Mouse (Mus musculus) frontal cortex, postnatal 10 days (tissue): ENCODE results near the gene Zswim2.
"Not testable (repeated sequence)": the region's sequence is repeated elsewhere in the genome, so short reads cannot be mapped to it uniquely, and the experiment has no call there.

Experiments
- DNase-seq, 2 experiments: peaks; one replicate each; pipeline ENCODE4 v3.0.0; 2022; ENCODE audit warnings: low spot score in 2 of 2, mixed read lengths in 1 of 2

Zswim2 gene

DNA sequence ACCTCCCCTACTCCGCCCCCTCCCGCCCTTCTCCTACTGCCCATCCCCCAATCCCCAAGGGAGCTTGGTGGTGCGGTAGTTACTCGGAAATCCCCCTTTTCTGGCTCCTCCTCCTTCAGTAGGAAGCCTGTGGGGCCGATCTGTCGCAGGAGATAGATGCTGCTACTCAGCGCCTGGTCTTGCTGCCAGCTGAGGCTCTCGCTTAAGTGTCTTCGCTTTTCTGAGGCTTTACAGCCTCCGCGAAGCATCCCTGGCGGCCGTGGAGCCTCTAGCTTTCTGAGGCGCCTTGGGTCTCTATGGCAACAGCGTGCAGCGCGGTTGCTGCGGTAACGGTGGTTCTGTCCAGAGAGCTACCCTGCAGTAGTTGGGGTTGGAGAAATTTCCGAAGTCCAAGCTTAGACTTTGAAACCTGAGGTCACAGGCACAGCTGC is at the start of gene Zswim2:
Zswim2 (minus strand) TSS at position 298 of the 431 bp plus-strand sequence.
- peak; percentile 78 to 83 for DNase-seq

DNA sequence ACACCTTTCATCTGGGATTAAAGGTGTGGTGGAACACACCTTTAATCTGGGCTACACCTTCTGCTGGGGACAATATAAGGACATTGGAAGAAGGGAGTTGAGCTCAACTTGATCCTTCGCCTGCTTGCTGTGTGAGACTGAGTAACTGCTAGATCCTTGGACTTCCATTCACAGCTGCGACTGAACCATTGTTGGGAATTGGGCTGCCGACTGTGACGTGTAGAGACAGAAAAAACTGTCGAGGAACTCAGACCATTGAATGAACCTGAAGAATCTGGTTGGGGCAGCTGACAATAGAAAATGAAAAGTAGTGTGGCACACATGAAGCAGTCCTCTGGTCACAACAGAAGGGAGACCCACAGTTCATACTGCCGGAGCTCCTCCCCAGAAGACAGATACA is 49.2 kb upstream of the Zswim2 start, which contains the start of gene Gm13691:
Gm13691 (plus strand) TSS at position 301 of the 400 bp plus-strand sequence.
- DNase-seq, result not testable (repeated sequence)

DNA sequence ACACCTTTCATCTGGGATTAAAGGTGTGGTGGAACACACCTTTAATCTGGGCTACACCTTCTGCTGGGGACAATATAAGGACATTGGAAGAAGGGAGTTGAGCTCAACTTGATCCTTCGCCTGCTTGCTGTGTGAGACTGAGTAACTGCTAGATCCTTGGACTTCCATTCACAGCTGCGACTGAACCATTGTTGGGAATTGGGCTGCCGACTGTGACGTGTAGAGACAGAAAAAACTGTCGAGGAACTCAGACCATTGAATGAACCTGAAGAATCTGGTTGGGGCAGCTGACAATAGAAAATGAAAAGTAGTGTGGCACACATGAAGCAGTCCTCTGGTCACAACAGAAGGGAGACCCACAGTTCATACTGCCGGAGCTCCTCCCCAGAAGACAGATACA is 43.4 kb upstream of the Zswim2 start, which contains the start of gene Gm13697:
Gm13697 (plus strand) TSS at position 301 of the 400 bp plus-strand sequence.
- DNase-seq, result not testable (repeated sequence)

DNA sequence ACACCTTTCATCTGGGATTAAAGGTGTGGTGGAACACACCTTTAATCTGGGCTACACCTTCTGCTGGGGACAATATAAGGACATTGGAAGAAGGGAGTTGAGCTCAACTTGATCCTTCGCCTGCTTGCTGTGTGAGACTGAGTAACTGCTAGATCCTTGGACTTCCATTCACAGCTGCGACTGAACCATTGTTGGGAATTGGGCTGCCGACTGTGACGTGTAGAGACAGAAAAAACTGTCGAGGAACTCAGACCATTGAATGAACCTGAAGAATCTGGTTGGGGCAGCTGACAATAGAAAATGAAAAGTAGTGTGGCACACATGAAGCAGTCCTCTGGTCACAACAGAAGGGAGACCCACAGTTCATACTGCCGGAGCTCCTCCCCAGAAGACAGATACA is 37.6 kb upstream of the Zswim2 start, which contains the start of gene Gm13694:
Gm13694 (plus strand) TSS at position 301 of the 400 bp plus-strand sequence.
- not testable (repeated sequence) for DNase-seq

DNA sequence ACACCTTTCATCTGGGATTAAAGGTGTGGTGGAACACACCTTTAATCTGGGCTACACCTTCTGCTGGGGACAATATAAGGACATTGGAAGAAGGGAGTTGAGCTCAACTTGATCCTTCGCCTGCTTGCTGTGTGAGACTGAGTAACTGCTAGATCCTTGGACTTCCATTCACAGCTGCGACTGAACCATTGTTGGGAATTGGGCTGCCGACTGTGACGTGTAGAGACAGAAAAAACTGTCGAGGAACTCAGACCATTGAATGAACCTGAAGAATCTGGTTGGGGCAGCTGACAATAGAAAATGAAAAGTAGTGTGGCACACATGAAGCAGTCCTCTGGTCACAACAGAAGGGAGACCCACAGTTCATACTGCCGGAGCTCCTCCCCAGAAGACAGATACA is 31.8 kb upstream of the Zswim2 start, which contains the start of gene Gm13696:
Gm13696 (plus strand) TSS at position 301 of the 400 bp plus-strand sequence.
- not testable (repeated sequence) for DNase-seq

DNA sequence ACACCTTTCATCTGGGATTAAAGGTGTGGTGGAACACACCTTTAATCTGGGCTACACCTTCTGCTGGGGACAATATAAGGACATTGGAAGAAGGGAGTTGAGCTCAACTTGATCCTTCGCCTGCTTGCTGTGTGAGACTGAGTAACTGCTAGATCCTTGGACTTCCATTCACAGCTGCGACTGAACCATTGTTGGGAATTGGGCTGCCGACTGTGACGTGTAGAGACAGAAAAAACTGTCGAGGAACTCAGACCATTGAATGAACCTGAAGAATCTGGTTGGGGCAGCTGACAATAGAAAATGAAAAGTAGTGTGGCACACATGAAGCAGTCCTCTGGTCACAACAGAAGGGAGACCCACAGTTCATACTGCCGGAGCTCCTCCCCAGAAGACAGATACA is 26.0 kb upstream of the Zswim2 start, which contains the start of gene Gm13695:
Gm13695 (plus strand) TSS at position 301 of the 400 bp plus-strand sequence.
- DNase-seq, result not testable (repeated sequence)

DNA sequence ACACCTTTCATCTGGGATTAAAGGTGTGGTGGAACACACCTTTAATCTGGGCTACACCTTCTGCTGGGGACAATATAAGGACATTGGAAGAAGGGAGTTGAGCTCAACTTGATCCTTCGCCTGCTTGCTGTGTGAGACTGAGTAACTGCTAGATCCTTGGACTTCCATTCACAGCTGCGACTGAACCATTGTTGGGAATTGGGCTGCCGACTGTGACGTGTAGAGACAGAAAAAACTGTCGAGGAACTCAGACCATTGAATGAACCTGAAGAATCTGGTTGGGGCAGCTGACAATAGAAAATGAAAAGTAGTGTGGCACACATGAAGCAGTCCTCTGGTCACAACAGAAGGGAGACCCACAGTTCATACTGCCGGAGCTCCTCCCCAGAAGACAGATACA is 20.2 kb upstream of the Zswim2 start, which contains the start of gene Gm13693:
Gm13693 (plus strand) TSS at position 301 of the 400 bp plus-strand sequence.
- not testable (repeated sequence) for DNase-seq

DNA sequence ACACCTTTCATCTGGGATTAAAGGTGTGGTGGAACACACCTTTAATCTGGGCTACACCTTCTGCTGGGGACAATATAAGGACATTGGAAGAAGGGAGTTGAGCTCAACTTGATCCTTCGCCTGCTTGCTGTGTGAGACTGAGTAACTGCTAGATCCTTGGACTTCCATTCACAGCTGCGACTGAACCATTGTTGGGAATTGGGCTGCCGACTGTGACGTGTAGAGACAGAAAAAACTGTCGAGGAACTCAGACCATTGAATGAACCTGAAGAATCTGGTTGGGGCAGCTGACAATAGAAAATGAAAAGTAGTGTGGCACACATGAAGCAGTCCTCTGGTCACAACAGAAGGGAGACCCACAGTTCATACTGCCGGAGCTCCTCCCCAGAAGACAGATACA is 14.4 kb upstream of the Zswim2 start, which contains the start of gene Gm13698:
Gm13698 (plus strand) TSS at position 301 of the 400 bp plus-strand sequence.
- not testable (repeated sequence) for DNase-seq

DNA sequence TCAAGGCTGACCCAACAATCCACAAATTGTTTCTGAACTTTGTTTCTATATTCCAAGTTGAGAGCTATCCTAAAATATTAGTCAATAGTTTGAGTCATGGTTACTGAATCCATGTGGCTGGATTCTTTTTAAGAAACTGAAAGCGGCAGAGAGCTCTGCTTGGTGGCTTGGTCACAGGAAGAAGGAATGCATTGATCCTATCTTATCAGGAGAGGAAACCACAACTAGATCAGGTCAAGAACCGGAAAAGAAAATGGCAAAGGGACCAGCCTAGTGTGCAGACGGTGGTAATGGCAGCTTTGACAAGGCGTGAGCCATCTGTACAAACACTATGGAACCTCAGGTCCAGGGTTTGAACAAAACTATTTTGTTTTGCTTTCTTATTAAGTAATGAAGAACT is 764 bp upstream of the Zswim2 start:
- DNase-seq, result no peak

DNA sequence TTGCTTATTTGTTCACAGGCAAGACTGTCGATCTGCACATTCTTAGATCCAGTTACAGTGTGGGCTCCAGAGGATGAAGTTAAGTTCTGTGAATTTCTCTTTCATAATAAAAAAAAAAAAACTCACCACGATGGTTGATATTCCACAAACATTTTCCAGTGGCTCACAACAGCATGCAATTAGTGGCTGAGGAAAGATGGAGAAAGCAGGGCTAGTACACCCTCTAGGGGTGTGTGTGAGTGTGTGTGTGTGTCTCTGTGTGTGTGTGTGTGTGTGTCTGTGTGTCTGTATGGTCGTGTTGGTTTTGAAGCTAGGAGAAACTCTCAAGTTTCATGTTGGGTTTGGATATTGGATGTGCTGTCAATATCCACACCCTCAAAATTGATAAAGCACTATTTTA is 350 bp upstream of the Zswim2 start:
- DNase-seq, result no peak

DNA sequence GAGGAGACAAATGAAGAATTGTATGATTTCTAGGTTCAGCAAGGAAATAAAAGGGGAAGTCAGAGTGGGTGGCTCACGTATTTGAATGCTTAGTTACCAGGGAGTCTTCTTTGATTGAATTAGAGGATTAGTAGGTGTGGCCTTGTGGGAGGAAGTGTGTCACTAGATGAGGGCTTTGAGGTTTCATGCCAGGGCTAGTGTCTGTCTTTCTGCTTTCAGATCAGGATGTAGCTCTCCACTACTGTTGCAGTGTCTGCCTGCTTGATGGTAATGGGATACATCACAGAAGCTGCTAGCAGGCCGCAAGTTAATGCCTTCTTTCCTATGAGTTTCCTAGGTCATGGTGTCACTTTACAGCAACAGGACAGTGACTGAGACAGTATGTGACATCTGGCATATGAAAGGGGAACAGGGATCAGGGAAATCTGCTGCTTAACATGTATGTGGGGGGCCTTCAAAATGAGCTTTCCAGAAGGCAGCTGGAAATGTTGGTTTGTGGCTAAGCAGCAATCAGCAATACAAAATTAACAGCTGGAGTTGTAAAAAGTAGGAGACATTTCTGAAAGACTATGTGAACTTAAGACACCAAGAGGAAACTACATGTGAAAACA is 11.4 kb downstream of the Zswim2 start:
- DNase-seq, result no peak

DNA sequence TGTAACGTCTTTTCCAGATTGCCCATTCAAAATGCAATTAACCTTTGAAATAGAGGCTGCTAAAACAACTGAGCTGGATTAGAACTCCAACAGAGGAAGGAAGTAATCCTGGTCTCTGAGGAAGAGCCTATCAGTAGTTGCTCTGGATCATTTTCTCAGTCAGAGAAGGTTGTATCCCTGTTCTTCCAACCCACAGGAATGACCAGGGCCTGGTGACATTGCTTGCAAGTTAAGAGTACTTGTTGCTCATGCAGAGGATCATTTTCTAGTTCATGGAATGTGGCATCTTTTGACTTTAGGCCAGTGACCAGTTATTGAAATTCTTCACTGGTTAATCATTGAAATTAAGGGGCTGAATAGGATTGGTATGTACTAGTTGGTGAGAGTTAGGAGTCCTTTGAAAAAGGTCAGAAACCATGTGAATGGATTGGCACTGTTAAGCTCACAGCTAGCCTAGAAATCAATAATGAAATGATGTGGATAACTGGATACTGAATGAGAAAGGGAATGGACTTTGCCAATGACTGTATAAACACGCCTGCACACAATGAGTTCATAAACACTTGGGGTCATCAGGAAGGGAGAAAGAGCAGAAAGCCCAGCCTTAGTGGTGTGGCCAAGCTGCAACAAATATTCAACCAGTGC is 39.0 kb downstream of the Zswim2 start:
- no peak for DNase-seq

DNA sequence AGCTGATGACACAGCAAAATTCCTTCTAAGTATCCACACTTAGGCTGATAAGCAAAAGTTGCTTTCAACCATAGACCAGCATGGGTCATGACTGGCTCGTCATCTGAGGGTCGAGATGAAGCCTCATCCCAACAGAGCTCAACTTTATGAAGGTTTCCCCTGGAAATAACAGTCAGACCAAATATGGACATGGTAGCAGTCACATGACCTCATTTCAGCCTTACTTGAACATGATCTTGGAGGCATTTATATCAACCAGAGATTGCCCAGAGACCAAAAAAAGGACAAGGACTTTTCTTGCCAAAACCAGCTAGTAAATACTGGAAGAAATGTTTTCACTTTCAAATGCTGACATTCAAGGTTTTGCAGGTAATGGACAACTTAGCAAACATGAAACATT is 47.3 kb downstream of the Zswim2 start:
- DNase-seq, result no peak

DNA sequence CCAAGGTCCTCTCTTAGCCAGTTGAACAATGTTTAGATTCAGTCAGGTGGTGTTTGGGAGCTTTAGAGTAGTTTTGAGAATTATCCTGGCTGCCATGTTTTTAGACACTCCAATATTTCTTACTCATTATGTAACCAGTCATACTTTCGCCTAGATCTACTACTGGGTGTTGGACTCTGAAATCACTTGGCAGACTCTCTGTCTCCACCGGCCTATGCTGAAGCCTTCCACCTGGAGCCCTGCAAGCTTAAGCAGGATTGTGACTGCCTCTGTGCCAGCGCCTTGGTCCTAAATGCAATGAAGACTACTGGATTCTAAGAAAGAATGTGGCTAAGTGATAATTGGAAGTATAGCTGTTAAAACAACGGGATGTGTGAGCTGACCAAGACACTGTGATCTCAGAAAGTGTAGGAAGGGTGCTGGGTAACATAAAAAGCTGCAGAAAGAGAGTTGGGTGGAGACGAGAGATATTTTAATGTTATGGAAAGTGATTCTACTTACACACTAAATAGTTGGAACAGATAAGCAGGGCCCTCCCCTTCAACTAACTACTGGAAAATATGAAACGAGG is 57.1 kb downstream of the Zswim2 start:
- no peak for DNase-seq
